Mouse (Mus musculus) frontal cortex, postnatal 10 days (tissue): Measurements from ENCODE around the gene Arhgap27.
"Not testable (repeated sequence)": the region's sequence is repeated elsewhere in the genome, so short reads cannot be mapped to it uniquely, and the experiment has no call there.

ENCODE experiments used
- DNase-seq, 2 experiments: peaks; one replicate each; pipeline ENCODE4 v3.0.0; 2022; ENCODE audit warnings: low spot score in 2 of 2, mixed read lengths in 1 of 2

Gene Arhgap27

GRCm38 (mm10) chr11:103304525-103304924, 59.0 kb downstream of the Arhgap27 start:
- DNase-seq = no peak

DNA sequence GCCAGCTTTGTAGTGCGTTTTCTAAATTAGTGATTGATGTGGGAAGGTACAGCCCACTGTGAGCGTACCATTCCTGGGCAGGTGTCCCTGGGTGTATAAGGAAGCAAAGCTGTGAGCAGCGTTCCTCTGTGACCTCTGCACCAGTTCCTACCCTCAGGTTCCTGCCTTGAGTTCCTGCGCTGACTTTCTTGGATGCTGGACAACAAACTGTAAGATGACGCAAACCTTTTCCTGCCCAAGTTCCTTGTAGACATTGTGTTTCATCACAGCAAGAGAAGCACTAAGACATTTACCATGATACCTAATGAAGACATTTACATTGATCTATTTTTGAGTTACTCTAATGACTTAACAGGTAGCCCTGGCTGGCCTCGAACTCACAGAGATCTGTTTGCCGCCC, 68.7 kb downstream of the Arhgap27 start:
- DNase-seq = no peak

DNA sequence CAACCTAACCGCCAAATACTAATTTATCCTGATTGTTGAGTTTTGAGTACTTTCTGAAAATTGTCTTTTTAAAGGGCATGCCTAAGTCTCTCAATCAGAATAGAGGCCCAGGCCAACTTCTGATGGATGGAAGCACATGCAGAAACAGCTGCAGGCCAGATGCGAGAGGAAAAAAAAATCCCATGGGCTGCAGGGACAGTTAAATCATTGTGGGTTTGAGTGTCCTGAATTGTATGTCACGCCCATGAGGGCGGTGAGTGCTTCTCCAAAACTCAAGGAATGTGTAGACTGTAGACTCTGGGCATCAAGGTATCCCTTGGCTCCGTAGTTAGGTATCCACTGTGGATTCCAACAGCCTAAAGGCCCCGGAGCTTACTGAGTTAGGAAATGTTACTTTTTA, 69.4 kb downstream of the Arhgap27 start:
- no peak for DNase-seq

GRCm38 (mm10) chr11:103292890-103293287, 70.6 kb downstream of the Arhgap27 start:
- DNase-seq = no peak

GRCm38 (mm10) chr11:103292152-103292889, 71.2 kb downstream of the Arhgap27 start:
- DNase-seq = no peak

- not testable (repeated sequence) for DNase-seq
These were observed 72.7 kb downstream of the Arhgap27 start for GRCm38 (mm10) chr11:103290841-103291240.

DNA sequence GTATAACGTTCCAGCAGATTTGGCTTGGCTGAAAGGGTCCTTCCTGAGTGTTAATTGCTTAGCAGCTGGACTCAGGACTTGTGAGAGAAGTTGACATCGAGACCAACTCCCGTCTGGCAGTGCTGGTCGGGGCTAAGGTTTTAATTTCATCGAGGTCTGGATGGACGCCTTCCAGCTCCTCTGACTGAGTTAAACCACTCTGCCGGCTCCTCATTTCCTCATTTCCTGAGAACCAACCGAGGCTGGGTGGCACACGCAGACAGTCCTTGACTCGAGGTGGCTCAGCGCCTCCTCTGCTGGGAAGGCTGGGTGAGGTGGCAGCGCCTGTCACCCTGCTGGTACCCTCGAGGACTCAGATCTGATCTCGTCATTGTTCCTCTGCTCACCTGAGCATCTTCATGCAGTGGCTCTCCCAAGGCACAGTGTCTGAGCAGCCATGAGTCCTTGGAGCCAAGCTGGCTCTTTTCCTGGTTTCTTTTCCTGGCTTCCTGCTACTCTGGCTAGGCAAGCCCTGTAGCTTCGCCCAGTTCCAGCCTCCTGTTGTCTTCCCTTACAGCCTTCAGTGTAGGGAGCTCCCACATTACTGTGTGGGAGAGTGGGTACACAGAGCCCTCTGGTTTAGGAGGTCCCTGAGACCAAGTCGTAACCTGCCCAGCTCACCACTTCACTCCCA, 75.1 kb downstream of the Arhgap27 start:
- no peak for DNase-seq

DNA sequence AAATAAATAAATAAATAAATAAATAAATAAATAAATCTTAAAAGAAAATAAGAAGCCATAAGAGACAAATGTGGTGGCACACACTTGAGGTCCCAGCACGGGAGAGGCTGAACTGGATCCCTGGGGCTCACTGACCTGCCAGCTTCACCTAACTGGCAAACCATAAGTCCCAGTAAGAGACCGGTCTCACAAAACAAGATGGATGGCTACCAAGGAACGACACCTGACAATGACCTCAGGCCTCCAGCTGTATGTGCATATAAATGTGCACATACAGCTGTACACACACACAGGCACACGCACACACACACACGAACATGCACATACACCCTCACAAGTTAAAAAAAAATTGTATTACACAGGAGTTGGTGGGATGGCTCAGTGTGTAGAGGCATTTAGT, 76.6 kb downstream of the Arhgap27 start:
- DNase-seq = no peak

DNA sequence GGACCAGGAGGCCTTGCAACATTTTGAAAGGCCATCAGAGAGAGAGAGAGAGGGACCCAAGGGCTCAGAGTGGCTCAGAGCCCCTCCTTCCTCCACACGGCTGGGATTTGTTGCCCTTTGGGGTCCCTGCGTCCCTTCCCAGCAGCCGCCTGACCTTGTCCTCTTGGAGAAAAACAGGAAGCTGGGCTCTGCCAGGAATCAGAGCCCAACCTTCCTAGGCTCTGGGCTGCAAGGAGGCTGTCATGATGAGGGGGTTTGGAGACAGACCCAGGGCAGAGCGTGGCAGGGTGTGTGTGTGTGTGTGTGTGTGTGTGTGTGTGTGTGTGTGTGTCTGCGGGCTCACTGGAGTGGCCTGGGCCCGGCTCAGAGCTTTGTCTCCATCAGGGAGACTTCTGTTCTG, 77.5 kb downstream of the Arhgap27 start:
- DNase-seq = no peak

- no peak for DNase-seq
These were observed 78.2 kb downstream of the Arhgap27 start for GRCm38 (mm10) chr11:103285276-103285675.

- no peak for DNase-seq
These were observed 81.7 kb downstream of the Arhgap27 start for GRCm38 (mm10) chr11:103281784-103282183.
